ENCODE assay signal across 22 mouse cellular contexts in the genomic region with DNA sequence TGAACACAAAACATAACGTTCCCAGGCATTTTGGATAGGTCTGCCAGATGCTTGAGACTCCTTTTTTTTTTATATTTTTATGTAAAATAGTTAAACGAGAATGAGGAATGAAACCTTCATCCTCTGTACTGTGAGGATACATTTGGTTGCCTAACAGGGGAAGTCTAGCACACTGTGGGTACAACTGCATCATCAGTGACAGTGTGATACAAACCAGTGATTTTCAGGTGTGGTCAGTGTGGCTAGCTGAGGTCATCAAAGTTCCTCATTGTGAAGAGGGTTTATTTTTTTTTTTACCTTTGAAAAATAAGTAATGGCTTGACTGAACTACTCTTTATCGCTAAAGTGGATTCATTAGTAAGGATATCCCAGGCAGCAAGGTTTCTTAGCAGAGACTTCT.
A peak's percentile ranks its signal among the peaks of the same experiment; 100 is the strongest.
DNase-seq lines count a peak whose midpoint lies in the region; ATAC-seq lines count a peak whose summit lies in the region.
"Had no signal": no experiment of that assay in that cellular context is flagged by ENCODE, and none has a peak within 500 bp of the region (broad histone marks: within the 10 kb centered on the region; RNA-seq: fewer than 3 reads in every experiment).

No protein-coding gene starts in this region.

- H3K9me3 ChIP-seq in kidney, embryonic 16.5 days (ENCODE audit: low read length): no peaks in the 10 kb centered on the region
- H3K9me3 ChIP-seq: embryonic facial prominence, embryonic 10.5 days; heart, embryonic 10.5 days; hindbrain, embryonic 12.5 days had no signal

- H3K27ac ChIP-seq in kidney, embryonic 16.5 days (ENCODE audit: low read length): no peak overlapping the region
- H3K27ac ChIP-seq: embryonic facial prominence, embryonic 10.5 days; heart, embryonic 10.5 days; hindbrain, embryonic 12.5 days had no signal

- no peak overlapping the region for H3K9ac ChIP-seq in kidney, embryonic 16.5 days (replicated peaks; ENCODE audit: low read length)
- H3K9ac ChIP-seq: hindbrain, embryonic 12.5 days had no signal

- H3K4me3 ChIP-seq in kidney, embryonic 16.5 days (ENCODE audit: low read length): no peak overlapping the region
- H3K4me3 ChIP-seq: embryonic facial prominence, embryonic 10.5 days; heart, embryonic 10.5 days; hindbrain, embryonic 12.5 days had no signal

- no peak overlapping the region for H3K4me2 ChIP-seq in kidney, embryonic 16.5 days (replicated peaks; ENCODE audit: low read depth, low read length)
- H3K4me2 ChIP-seq: hindbrain, embryonic 12.5 days had no signal

- ATAC-seq in common myeloid progenitor, adult 5-6 weeks (replicated peaks; ENCODE audit: low read depth, poor library complexity, severe bottlenecking): peak; percentile 73
- peak; percentile 63 for ATAC-seq in megakaryocyte progenitor cell, adult 5-6 weeks (replicated peaks; ENCODE audit: poor library complexity)
- no peak for ATAC-seq in kidney, embryonic 16.5 days (ENCODE audit: low FRiP score, low TSS enrichment)
- ATAC-seq: activated CD4-positive, CD25-positive, alpha-beta regulatory T cell, adult 4 months; forebrain, embryonic 14.5 days; hindbrain, embryonic 16.5 days; Patski had no signal

- DNase-seq in B cell, adult 2 months: peak; percentile 36 to 49
- DNase-seq in splenic B cell, adult 2 months (ENCODE audit: low read depth, low spot score): peak; percentile 63
- DNase-seq in layer of hippocampus, postnatal 36 days: no peak
- no peak for DNase-seq in layer of hippocampus, adult 8-10 months (ENCODE audit: low spot score in 2 of 2)
- DNase-seq: adrenal gland, postnatal 14 days; cerebellum, adult 11-12 months; cerebellum, adult 9-11 months; cerebellum, postnatal 36 days; gastrocnemius, postnatal 36 days; heart, adult 18-20 months; heart, postnatal 10 days; heart, postnatal 4 days had no signal

- no peaks in the 10 kb centered on the region for H3K36me3 ChIP-seq in splenic B cell, adult 2 months (ENCODE audit: control insufficient read depth, insufficient read depth, low read length, poor library complexity, severe bottlenecking)
- H3K36me3 ChIP-seq in kidney, embryonic 16.5 days (ENCODE audit: insufficient read depth, low read length): no peaks in the 10 kb centered on the region
- H3K36me3 ChIP-seq: embryonic facial prominence, embryonic 10.5 days; heart, embryonic 10.5 days; hindbrain, embryonic 12.5 days had no signal

- no peaks in the 10 kb centered on the region for H3K27me3 ChIP-seq in splenic B cell, adult 2 months (ENCODE audit: control insufficient read depth, insufficient read depth, low read length, poor library complexity, severe bottlenecking)
- no peaks in the 10 kb centered on the region for H3K27me3 ChIP-seq in kidney, embryonic 16.5 days (ENCODE audit: insufficient read depth, low read length)
- H3K27me3 ChIP-seq: hindbrain, embryonic 12.5 days had no signal

- 66% methylated on average over 3 of the region's 3 CpGs for WGBS in kidney, embryonic 16.5 days

- no peaks in the 10 kb centered on the region for H3K4me1 ChIP-seq in kidney, embryonic 16.5 days (ENCODE audit: insufficient read depth, low read length)
- H3K4me1 ChIP-seq: embryonic facial prominence, embryonic 10.5 days; heart, embryonic 10.5 days; hindbrain, embryonic 12.5 days had no signal

Comparison
In these comparisons a context has a peak if more than half of its experiments do, and no peak if none do; other contexts are left out.
1. DNase-seq: peak in B cell, adult 2 months (2 of 2) and splenic B cell, adult 2 months (single experiment); none in layer of hippocampus, postnatal 36 days (0 of 2) and layer of hippocampus, adult 8-10 months (0 of 2).